Mouse (Mus musculus) lung, adult 2 months (tissue): Measurements from ENCODE around the gene Nav2.

Experiments
- CTCF ChIP-seq: fragments of 200-500 bp; IDR thresholded peaks from 2 replicates; pipeline ENCODE4 v1.5.1; 2011; ENCODE audit warnings: mild to moderate bottlenecking, low read length, control low read depth; ENCODE audit not compliant: insufficient read depth
- POLR2A ChIP-seq: fragments of 200-500 bp; IDR thresholded peaks from 2 replicates; pipeline ENCODE4 v1.6.1; 2011; ENCODE audit warnings: low read depth, mild to moderate bottlenecking, control low read depth, low read length, borderline replicate concordance; ENCODE audit errors: extremely low read depth

- TF ChIP-seq CTCF (no peak), POLR2A (no peak)
Observed at GRCm38 (mm10) chr7:49522411-49523114, 614.0 kb downstream of the Nav2 start.
